Mouse (Mus musculus) megakaryocyte progenitor cell, adult 5-6 weeks (primary cell): ENCODE data around the gene Lrrc17. TPM values are rescaled to one million over a fixed set of nuclear protein-coding genes. Genes with fewer than 3 reads are reported as not detected.
A peak's percentile ranks its signal among the peaks of the same experiment; 100 is the strongest.
"Not testable (repeated sequence)": the region's sequence is repeated elsewhere in the genome, so short reads cannot be mapped to it uniquely, and the experiment has no call there.

Experiments
- ATAC-seq: replicated peaks from 2 replicates; pipeline ENCODE4 v1.8.0; 2016; ENCODE audit warnings: mild to moderate bottlenecking, moderate TSS enrichment, inconsistent platforms; ENCODE audit not compliant: poor library complexity
- total RNA-seq, 2 experiments: library from RNA; stranded (forward) in 1 of 2; stranded (reverse) in 1 of 2; fragments of 157-497, 149-512 nt in 1 of 2; fragments of 200-1000 nt in 1 of 2; gene quantifications; 2 replicates each; pipeline versions ENCODE4 v1.2.3 to v1.2.4; 2015 to 2017

Lrrc17 gene
- total RNA-seq, 2 experiments from 2014 or later = not detected

DNA sequence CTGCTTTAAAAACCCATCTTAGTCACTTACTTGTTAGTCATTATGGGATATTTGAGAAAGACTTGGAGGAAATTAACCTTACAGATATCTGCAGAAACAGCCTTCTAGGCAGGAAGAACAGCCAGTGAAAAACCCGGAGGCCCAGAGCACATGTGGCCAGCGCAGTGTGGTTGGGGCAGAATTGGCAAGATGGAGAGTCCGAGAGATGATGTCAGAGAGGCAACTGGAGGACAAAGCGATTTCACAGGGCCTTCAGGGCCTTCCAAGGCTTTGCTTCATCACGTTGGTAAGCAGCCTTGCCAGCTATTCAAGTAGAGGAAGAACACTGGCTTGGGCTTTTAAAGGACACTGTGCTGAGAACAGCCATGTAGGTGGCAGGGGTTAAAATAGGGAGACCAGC is 10.4 kb upstream of the Lrrc17 start:
- no peak for ATAC-seq

- no peak for ATAC-seq
Measured at GRCm38 (mm10) chr5:21542226-21542625, 1.1 kb upstream of the Lrrc17 start.

- no peak for ATAC-seq
Measured at GRCm38 (mm10) chr5:21544821-21545220, 1.5 kb downstream of the Lrrc17 start.

DNA sequence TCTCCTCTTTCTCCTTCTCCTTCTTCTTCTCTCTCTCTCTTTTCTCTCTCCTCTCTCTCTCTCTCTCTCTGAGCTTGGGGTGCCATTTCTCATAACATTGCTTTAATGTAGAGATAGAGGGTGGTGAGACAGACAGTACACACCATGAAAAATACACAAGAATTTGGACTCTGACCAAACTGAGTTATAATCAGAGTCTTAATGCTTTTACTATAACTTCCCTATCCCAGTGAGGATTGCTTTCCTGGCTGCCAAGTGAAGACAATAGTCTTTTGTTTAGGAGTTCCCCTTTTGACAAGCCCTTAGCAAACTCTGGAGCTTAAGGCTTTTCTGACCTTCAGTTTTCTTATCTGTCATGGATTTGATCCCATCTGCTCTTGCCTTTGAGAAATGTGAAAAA is 1.9 kb downstream of the Lrrc17 start:
- peak; percentile 30; the same call in 1 of the 2 replicates for ATAC-seq

DNA sequence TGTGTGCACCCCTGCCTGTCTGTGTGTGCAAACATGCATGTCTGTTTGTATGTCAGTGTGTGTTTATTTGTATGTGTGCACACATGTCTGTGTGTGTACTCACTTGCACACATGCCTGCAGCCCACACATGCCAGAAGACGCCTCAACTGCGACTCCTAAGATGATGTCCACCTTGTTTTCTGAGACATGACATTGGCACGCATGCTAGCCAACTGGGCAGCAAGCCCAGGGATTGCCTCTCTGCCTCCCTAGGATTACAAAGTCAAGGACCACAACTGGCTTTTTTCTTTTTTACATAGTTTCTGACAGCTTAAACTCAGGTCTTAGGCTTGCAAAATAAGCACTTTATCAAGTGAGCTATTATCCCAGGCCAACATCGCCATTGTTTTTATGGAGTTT is 2.4 kb downstream of the Lrrc17 start:
- ATAC-seq = no peak

DNA sequence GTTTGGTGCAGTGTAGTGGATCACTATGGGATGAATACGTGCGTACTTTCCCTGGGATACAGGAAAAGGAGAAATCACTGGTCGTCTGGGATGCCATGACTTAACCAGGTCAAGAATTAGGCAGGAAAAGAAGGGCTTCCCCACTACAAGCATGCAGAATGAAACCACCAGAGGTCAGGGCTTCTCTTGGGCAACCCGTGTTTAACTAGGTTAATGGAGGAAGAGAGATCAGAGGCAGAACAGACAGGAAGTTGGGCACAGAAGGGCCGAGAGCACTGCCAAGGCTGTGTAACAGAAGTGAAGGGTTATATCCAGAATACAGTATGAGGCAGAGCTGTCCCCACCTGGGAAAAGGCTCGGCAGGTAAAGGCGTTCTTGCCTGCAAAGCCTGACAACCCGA is 3.6 kb downstream of the Lrrc17 start:
- ATAC-seq = peak; percentile 92

DNA sequence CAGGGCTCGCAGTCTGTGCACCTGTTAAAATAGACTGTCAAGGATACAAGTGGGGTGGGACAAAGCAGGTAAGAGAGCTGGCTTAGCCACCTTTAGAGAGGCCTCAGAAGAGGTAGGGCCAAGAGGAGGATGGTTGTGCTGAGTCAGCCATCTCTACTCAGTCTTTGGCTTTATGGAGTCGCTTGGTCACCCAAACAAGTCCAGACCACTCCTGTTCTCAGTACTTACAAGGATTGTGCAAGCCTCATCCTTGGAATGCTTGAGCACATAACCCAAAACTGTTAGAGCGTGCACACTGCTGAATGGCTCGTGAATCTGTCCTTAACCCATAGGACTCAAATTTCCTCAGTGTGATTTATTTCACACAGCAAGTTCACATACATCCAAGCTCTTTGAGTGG is 10.3 kb downstream of the Lrrc17 start:
- no peak for ATAC-seq

DNA sequence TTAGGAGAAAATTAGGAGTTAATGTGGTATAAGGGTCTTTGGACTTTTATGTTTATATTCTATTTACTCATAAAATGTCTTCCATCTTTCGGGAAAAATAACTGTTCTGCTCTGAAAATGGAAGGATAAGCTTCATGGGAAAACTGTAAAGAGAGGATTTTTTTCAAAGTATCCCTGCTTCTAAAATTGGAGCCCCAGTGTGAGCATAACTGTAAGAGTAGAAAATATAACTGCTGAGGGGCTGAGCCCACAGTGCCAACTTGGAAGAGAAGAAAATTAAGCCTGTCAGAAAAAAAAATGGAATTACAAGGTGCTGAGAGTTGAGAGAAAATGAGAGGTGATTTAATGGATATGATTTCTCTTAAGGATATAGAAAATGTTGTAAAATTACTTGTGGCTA is 11.4 kb downstream of the Lrrc17 start:
- no peak for ATAC-seq

- ATAC-seq = no peak
Measured at GRCm38 (mm10) chr5:21556502-21556901, 13.1 kb downstream of the Lrrc17 start.

- ATAC-seq = peak; percentile 89
Measured at GRCm38 (mm10) chr5:21563936-21564335, 20.6 kb downstream of the Lrrc17 start.

GRCm38 (mm10) chr5:21565392-21566065 is 22.2 kb downstream of the Lrrc17 start:
- no peak for ATAC-seq

DNA sequence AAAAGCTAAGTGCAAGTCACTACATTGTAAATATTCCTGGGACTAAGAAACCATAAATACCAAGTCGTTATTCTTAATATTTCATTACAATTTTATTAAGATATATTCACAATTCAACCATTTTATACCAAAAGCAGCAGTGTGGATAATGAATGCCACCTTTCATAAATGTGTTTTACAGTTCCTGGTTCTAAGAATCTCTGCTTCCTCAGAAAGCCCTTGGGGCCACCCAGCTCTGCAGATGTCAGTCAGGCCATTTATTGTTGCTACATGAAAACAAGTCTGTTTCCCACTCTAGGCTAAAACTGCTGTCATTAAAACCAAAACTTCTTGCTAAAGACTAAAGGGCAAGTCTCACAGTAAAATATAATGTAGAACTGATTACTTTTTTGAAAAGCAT is 24.4 kb downstream of the Lrrc17 start:
- no peak for ATAC-seq

- ATAC-seq = no peak
Measured at GRCm38 (mm10) chr5:21572764-21573416, 29.5 kb downstream of the Lrrc17 start.

GRCm38 (mm10) chr5:21574386-21575209 is 31.2 kb downstream of the Lrrc17 start:
- peak; percentile 83 for ATAC-seq

DNA sequence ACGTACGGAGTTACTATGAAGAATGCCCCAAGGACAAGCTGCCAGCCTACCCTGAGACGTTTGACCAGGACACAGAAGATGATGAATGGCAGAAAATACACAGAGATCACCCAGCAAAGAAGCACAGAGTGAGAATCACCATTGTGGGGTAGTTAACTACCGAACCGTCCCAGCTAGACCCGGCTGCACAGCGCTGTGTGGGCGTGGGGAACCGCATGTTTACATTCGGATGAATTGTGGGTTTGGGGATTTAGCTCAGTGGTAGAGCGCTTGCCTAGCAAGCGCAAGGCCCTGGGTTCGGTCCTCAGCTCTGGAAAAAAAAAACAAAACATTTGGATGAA is 31.8 kb downstream of the Lrrc17 start:
- no peak for ATAC-seq

DNA sequence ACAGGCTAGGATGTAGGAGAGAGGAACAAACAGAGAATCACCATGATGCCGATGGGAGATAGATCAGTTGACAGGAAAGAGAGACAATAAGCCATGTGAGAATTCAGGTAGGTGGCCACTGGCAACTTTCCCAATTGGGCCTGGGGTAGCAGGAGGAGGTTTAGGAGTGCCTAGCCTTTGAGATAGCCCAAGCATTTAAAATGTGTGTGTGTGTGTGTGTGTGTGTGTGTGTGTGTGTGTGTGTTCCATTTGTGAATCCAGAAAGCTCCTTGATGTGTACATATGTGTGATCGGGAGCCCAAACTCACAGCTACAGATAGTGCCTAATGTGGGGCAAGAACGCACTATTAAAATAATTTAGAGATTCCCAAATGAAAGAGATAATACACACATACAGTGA is 34.8 kb downstream of the Lrrc17 start:
- ATAC-seq = no peak

DNA sequence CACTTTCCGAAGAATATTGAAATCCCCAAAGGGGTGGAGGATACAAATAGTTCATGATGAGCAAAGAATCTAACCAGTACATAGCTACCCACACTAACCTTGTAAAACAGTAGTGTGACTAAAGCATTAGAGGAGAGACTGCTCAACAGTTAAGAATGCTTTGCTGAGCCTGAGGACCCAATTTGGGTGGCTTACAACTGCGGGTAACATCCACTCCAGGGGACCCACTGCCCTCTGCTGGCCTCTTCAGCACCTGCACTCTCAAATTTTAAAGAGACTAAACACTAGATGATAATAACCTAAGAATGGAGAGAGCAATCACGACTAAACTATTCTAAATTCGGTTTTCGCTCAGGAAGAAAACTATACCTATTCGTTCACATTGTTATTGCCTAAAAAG is 43.4 kb downstream of the Lrrc17 start:
- ATAC-seq = peak; percentile 97

DNA sequence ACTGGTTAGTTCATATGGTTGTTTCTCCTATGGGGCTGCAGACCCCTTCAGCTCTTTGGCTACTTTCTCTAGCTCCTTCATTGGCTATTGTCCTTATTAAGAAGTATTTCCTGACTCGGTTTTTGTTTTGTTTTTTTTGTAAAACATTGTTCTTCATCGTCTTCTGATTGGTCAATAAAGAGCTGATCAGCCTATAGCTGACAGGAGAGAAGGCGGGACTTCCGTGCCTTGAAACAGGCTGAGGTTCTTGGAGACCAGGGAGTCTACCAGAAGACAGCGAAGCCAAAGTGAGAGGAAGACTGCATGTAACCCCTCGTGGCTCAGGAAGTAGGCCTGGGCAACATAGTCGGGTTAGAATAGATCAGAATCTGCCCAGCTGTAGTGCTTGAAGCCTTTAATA is 44.3 kb downstream of the Lrrc17 start:
- ATAC-seq = no peak

GRCm38 (mm10) chr5:21588220-21588619 is 44.9 kb downstream of the Lrrc17 start:
- no peak for ATAC-seq

GRCm38 (mm10) chr5:21592106-21592505 is 48.7 kb downstream of the Lrrc17 start:
- ATAC-seq = no peak

GRCm38 (mm10) chr5:21593201-21593709 is 49.9 kb downstream of the Lrrc17 start:
- ATAC-seq = no peak

GRCm38 (mm10) chr5:21599536-21599935 is 56.2 kb downstream of the Lrrc17 start:
- ATAC-seq = not testable (repeated sequence)
